Mouse (Mus musculus) naive thymus-derived CD4-positive, alpha-beta T cell, adult 2 months (primary cell): ENCODE measurements around the gene Mfsd14b.

Experiments used
- DNase-seq: peaks from one replicate; pipeline ENCODE4 v3.0.0-alpha.2; 2011; ENCODE audit warnings: low read depth

Mfsd14b gene

DNA sequence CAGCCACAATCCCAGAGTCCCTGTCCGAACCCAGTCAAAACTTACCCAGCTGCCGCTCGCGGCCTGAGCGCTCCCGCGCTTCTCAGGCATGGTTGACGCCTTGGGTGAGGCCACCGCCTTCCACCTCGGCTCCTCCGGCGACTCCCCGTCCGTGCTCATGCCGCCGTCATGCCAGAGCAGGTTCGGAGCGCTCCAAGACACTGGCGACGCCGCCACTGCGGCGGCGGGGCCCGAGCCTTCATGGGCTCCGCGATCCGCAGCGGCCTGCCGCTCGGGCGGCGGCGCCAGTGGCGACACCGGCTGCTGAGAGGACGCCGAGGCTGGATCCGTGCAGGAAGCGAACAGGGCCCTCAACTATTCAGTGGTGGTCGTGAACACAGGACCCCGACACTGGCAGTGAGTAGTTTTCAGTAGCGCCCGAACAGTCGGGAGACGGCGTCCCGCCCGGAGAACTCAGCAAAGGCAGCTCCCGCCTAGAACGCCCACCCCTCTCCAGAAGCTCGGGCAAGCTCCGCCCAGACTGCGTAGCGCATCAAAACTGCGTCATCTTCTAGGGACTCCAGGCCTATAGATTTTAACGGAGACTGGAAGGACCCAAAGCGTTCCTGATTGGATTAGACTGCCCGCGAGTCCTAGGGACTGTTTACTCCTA, at the start of gene Mfsd14b:
Mfsd14b (minus strand) TSS at position 517 of the 652 bp plus-strand sequence.
- peak; percentile 91 for DNase-seq

DNA sequence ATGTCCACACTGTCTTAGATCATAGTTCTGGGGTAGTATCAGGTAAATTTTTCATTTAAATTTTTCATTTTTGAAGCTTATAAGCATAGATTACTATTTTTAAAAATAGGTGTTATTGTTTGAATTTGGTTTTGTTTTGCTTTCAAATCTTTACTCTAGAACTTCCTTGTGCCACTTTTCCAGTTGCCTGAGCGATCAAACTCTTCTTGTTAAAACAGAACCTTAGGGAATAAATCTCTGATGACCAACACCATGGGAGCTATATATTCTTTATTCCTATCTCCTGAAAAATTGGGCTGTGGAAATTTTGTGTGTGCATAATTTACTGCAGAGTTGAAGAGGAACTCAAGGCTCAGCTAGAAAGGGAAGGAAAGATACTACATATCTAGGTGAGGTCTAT, 37.2 kb upstream of the Mfsd14b start, which contains the start of gene Olfr466:
Olfr466 (plus strand) TSS at position 301 of the 400 bp plus-strand sequence.
- DNase-seq = no peak

DNA sequence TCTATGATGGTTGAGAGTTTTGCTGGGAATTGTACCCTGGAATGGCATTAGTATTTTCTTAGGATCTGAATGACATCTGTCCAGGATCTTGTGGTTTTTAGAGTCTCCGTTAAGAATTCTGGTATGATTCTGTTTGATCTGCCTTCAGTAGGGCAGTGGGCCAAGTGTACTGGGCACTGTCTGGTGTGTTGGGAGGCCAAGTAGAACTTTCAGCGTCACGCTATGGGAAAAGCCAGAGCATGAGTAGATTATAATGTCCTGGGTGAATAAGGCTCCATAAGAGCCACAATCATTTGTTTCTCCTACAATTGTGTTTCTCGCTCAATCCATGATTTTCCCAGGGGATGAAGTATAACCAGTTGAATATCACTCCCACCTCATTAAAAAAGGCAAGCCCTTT, 25.0 kb upstream of the Mfsd14b start, which contains the start of gene Olfr465-ps1:
Olfr465-ps1 (plus strand) TSS at position 301 of the 400 bp plus-strand sequence.
- DNase-seq = no peak

- DNase-seq = peak; percentile 22
Observed at GRCm38 (mm10) chr13:65127063-65127847, 14.5 kb upstream of the Mfsd14b start.

DNA sequence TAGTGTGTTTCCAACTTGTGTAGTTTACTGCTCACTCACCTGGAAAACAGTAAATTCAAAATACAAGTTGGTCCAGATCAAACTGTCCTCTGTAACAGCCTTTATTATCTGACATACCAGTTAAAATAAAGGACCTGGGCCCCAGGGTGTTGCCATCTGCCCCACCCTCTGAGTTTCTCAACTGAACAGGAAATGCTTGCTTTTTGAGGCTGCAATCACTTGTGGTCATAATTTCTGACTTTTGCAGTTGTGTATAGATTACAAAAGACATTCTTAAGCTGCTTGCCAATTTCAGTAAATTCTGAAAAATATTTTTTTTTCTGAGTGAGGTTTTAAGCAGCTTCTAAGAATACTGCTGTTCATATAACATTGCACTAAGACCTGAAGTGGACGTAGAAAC, 9.3 kb upstream of the Mfsd14b start:
- DNase-seq = no peak

DNA sequence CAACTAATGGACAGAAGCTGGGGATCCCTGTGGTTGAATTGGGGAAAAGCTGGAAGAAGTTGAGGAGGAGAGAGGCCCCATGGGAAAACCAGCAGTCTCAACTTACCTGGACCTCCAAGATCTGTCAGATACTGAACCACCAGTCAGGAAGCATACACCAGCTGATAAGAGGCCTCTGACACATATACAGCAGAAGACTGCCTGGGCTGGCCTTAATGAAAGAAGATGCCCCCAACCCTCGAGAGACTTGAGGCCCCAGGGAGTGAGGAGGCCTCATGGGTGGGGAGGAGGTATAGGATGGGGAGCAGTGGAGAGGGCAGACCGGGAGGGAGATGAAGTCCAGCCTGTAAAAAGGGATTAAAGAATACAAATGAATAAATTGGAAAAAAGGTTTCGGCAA, 8.2 kb upstream of the Mfsd14b start:
- DNase-seq = no peak

DNA sequence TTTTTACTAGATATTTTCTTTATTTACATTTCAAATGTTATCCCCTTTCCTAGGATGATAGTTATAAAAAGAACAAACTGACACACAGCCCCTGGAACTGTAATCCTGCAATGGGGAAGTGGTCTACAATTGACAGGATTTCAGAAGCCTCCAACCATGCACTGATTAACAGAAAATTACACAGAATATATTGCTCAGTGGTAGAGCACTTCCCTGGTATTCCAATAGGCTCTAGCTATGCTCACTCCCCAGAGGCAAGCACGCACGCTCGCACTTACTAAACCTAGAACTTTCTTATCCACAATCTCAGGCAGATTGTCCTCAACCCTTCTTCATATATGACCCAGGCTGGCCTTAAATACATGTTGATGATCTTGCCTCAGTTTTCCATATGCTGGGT, 464 bp upstream of the Mfsd14b start:
- DNase-seq = no peak

DNA sequence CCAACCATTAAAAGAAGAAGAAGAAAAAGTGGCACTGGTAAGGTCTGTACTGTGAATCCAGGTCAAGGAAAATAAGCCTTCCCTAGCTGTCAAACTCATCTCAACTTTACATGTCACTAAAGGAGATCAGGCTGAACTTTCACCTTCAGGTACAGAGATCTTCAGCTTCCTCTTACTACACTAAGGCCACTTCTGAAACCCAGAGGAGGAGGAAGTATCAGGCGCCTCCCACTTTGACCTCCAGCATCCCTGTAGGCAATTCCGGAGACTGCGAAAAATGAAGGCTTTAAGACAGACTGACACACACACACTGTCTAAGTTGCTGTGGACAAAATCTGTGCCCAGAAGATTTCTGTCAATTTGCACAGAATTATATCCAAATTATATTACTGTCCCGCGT, 814 bp downstream of the Mfsd14b start:
- DNase-seq = peak; percentile 44

DNA sequence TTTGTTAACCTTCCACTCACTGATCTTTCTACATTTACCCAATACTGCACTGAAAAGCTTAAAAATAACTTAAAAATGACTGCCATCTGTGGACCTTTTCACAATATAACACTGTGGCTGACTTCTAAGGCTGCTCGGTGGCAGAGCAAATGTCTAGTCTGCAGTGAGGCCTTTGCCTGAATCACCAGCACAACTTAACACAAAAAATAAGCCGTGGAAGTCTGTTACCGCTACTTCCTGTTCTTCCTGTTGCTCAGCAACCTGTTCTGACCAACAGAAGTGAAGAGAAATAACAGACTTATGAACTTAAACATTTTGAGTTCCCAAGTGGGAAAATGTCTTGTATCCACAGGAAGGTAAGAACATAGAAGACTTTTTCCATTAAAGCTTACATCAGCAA, 11.5 kb downstream of the Mfsd14b start:
- DNase-seq = peak; percentile 41

- no peak for DNase-seq
Observed at GRCm38 (mm10) chr13:65100678-65101077, 12.1 kb downstream of the Mfsd14b start.

- DNase-seq = no peak
Observed at GRCm38 (mm10) chr13:65097018-65097417, 15.8 kb downstream of the Mfsd14b start.

DNA sequence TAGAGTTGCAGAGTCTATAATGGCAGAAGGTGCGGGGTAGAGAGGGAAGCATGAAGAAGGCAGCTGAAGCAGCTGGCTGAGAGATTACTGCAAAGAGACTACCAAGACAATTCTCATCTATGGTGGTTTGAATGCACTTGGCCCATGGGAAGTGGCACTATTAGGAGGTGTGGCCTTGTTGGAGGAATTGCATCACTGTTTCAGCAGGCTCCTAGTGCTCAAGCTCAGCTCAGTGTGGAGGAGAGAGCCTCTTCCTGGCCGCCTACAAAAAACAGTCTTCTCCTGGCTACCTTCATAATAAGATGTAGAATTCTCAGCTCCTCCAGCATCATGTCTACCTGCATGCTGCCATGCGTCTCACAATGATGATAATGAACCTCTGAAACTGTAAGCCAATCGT, 16.9 kb downstream of the Mfsd14b start:
- DNase-seq = no peak

DNA sequence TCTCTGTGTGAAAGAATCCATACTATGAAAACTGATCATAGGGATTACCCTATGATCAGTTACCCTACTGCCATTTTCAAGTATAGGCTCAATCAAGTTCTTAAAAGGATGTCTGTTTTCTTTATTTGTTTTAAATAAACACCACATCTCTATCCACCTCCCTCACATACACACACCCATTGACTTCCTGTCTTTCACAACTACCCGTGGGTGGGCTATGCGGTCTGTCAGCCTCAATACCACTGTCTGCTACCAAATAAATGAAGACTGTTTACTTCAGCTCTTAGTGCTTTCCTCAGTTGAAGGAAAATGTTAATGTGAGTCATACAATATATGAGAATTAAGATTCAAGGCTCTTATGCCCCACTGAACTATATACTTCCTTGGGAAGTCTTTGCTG, 42.8 kb downstream of the Mfsd14b start:
- DNase-seq = no peak

DNA sequence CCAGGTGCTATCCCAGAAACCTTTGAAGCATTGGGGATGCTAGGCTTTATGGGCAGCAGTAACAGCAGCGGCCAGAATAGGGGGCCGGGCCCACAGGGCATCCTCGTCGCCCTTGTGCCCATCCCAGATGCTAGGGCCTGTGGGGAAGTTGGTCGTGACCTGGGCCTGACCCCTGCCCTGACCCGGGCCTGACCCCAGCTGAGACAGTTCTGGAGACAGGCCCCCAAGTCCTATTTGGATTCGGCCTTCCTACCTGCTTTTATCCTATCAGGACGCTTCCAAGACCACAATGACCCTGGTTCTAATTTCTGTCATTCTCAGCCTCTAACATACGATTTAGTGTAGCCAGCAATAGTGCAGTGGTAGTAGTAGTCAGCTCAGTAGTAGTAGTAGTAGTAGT, 60.1 kb downstream of the Mfsd14b start, which contains the start of gene Prss47:
Prss47 (minus strand) TSS at position 101 of the 400 bp plus-strand sequence.
- DNase-seq = no peak

GRCm38 (mm10) chr13:65035057-65035456, 77.7 kb downstream of the Mfsd14b start:
- DNase-seq = peak; percentile 8

GRCm38 (mm10) chr13:65032758-65033157, 80.0 kb downstream of the Mfsd14b start, which contains the start of gene Spata31d1c:
Spata31d1c (plus strand) TSS chr13:65033058.
- DNase-seq = no peak
